Mouse (Mus musculus) heart, embryonic 15.5 days (tissue): ENCODE data around the gene Zbtb16. TPM values are rescaled to one million over a fixed set of nuclear protein-coding genes. Genes with fewer than 3 reads are reported as not detected.

Experiments used
- ATAC-seq: fragments of 200-750 bp; cut with Nextera tagmentation; replicated peaks from 2 replicates; pipeline ENCODE4 v1.8.0; 2017; ENCODE audit warnings: low read depth, moderate TSS enrichment; ENCODE audit not compliant: insufficient number of reproducible peaks, insufficient read depth, low FRiP score
- H3K27ac ChIP-seq: fragments of 300-500 bp; sonication (generic); 2 replicates; pipeline ENCODE4 v1.5.1; 2015; ENCODE audit warnings: mild to moderate bottlenecking, inconsistent platforms
- H3K27me3 ChIP-seq: fragments of 300-500 bp; sonication (generic); 2 replicates; pipeline ENCODE4 v1.6.1; 2015; ENCODE audit warnings: inconsistent platforms
- H3K36me3 ChIP-seq: fragments of 300-500 bp; sonication (generic); 2 replicates; pipeline ENCODE4 v1.6.1; 2015; ENCODE audit warnings: mild to moderate bottlenecking, inconsistent platforms
- H3K4me1 ChIP-seq: fragments of 300-500 bp; sonication (generic); replicated peaks from 2 replicates; pipeline ENCODE4 v1.6.1; 2015; ENCODE audit warnings: inconsistent platforms
- H3K4me2 ChIP-seq: fragments of 300-500 bp; sonication (generic); 2 replicates; pipeline ENCODE4 v1.6.1; 2015; ENCODE audit warnings: inconsistent platforms, mild to moderate bottlenecking, moderate library complexity
- H3K4me3 ChIP-seq: fragments of 300-500 bp; sonication (generic); 2 replicates; pipeline ENCODE4 v1.5.1; 2015; ENCODE audit warnings: mild to moderate bottlenecking, inconsistent platforms
- H3K9ac ChIP-seq: fragments of 300-500 bp; sonication (generic); 2 replicates; pipeline ENCODE4 v1.6.1; 2015; ENCODE audit warnings: mild to moderate bottlenecking, inconsistent platforms
- H3K9me3 ChIP-seq: fragments of 300-500 bp; sonication (generic); replicated peaks from 2 replicates; pipeline ENCODE4 v1.6.1; 2016; ENCODE audit warnings: inconsistent platforms
- WGBS: fragments of 180-500 bp; shearing (Covaris S2); methylation state at CpG from one replicate; pipeline ENCODE4 v1.1.7; 2015; ENCODE audit warnings: mixed read lengths; 5-methylcytosine and 5-hydroxymethylcytosine counted together
- polyA plus RNA-seq: library from polyadenylated mRNA; unstranded; fragments of >200 nt; fragmentation: Nextera tagmentation; extraction: Ambion mirVana; gene quantifications from 2 replicates; pipeline ENCODE4 v1.2.1, GENCODE M21; 2015

Zbtb16 gene
- polyA plus RNA-seq, 1 experiment from 2014 or later = 6.0 TPM

- Histone ChIP-seq H3K27ac (no peak overlapping the region), H3K9ac (no peak overlapping the region), H3K36me3 (no peaks in the 10 kb centered on the region), H3K4me3 (no peak overlapping the region), H3K9me3 (no peaks in the 10 kb centered on the region), H3K4me2 (no peak overlapping the region), H3K4me1 (no peaks in the 10 kb centered on the region), H3K27me3 (0 out of 2 replicates have a peak, but pooled peaks cover 3% of the 10 kb centered on the region)
- WGBS = 89% methylated on average over 5 of the region's 5 CpGs
- no peak for ATAC-seq
These were observed 34.7 kb downstream of the Zbtb16 start for GRCm38 (mm10) chr9:48801322-48801721.

GRCm38 (mm10) chr9:48800627-48801026 is 35.4 kb downstream of the Zbtb16 start:
- 76% methylated on average over 8 of the region's 8 CpGs for WGBS

GRCm38 (mm10) chr9:48798044-48798443 is 38.0 kb downstream of the Zbtb16 start:
- H3K4me1 ChIP-seq = peaks cover 10% of the 10 kb centered on the region; the same call in 1 of the 2 replicates
- 80% methylated on average over 6 of the region's 6 CpGs for WGBS
- no peak overlapping the region for H3K4me2 ChIP-seq
- H3K9me3 ChIP-seq = no peaks in the 10 kb centered on the region
- 0 out of 2 replicates have a peak, but pooled peaks cover 5% of the 10 kb centered on the region for H3K27me3 ChIP-seq
- no peaks in the 10 kb centered on the region for H3K36me3 ChIP-seq
- no peak overlapping the region for H3K27ac ChIP-seq
- no peak overlapping the region for H3K4me3 ChIP-seq
- ATAC-seq = no peak
- no peak overlapping the region for H3K9ac ChIP-seq

More at GRCm38 (mm10) chr9:48800627-48801026, 35.4 kb downstream of the Zbtb16 start:
- no peaks in the 10 kb centered on the region for H3K36me3 ChIP-seq
- H3K27ac ChIP-seq = no peak overlapping the region
- 0 out of 2 replicates have a peak, but pooled peaks cover 5% of the 10 kb centered on the region for H3K27me3 ChIP-seq
- no peaks in the 10 kb centered on the region for H3K9me3 ChIP-seq
- H3K4me2 ChIP-seq = no peak overlapping the region
- H3K4me3 ChIP-seq = no peak overlapping the region
- peaks cover 3% of the 10 kb centered on the region; the same call in 1 of the 2 replicates for H3K4me1 ChIP-seq
- H3K9ac ChIP-seq = no peak overlapping the region
- no peak for ATAC-seq

GRCm38 (mm10) chr9:48796267-48796822 is 39.7 kb downstream of the Zbtb16 start:
- no peak for ATAC-seq
- H3K27me3 ChIP-seq = 0 out of 2 replicates have a peak, but pooled peaks cover 5% of the 10 kb centered on the region
- H3K36me3 ChIP-seq = no peaks in the 10 kb centered on the region
- H3K27ac ChIP-seq = no peak overlapping the region
- no peak overlapping the region for H3K4me3 ChIP-seq
- H3K9ac ChIP-seq = no peak overlapping the region
- H3K4me2 ChIP-seq = no peak overlapping the region
- WGBS = 43% methylated on average over 11 of the region's 11 CpGs
- H3K9me3 ChIP-seq = no peaks in the 10 kb centered on the region
- H3K4me1 ChIP-seq = peaks cover 10% of the 10 kb centered on the region; the same call in 1 of the 2 replicates

GRCm38 (mm10) chr9:48795740-48796139 is 40.3 kb downstream of the Zbtb16 start:
- H3K9ac ChIP-seq = no peak overlapping the region
- no peaks in the 10 kb centered on the region for H3K36me3 ChIP-seq
- H3K27ac ChIP-seq = no peak overlapping the region
- no peaks in the 10 kb centered on the region for H3K9me3 ChIP-seq
- H3K4me1 ChIP-seq = peaks cover 10% of the 10 kb centered on the region; the same call in 1 of the 2 replicates
- H3K4me2 ChIP-seq = no peak overlapping the region
- no peak for ATAC-seq
- WGBS = 59% methylated on average over 10 of the region's 10 CpGs
- 0 out of 2 replicates have a peak, but pooled peaks cover 9% of the 10 kb centered on the region for H3K27me3 ChIP-seq
- H3K4me3 ChIP-seq = no peak overlapping the region

GRCm38 (mm10) chr9:48795095-48795494 is 40.9 kb downstream of the Zbtb16 start:
- peaks cover 10% of the 10 kb centered on the region; the same call in 1 of the 2 replicates for H3K4me1 ChIP-seq
- H3K9ac ChIP-seq = no peak overlapping the region
- H3K4me2 ChIP-seq = no peak overlapping the region
- ATAC-seq = peak; percentile 27; the same call in 1 of the 2 replicates
- H3K27me3 ChIP-seq = 0 out of 2 replicates have a peak, but pooled peaks cover 10% of the 10 kb centered on the region
- no peak overlapping the region for H3K4me3 ChIP-seq
- H3K27ac ChIP-seq = no peak overlapping the region
- no peaks in the 10 kb centered on the region for H3K36me3 ChIP-seq
- no peaks in the 10 kb centered on the region for H3K9me3 ChIP-seq
- 28% methylated on average over 8 of the region's 8 CpGs for WGBS

GRCm38 (mm10) chr9:48794463-48794862 is 41.6 kb downstream of the Zbtb16 start:
- ATAC-seq = no peak
- H3K36me3 ChIP-seq = no peaks in the 10 kb centered on the region
- H3K27ac ChIP-seq = no peak overlapping the region
- H3K9me3 ChIP-seq = no peaks in the 10 kb centered on the region
- WGBS = 70% methylated on average over 2 of the region's 2 CpGs
- H3K4me1 ChIP-seq = peaks cover 10% of the 10 kb centered on the region; the same call in 1 of the 2 replicates
- H3K9ac ChIP-seq = no peak overlapping the region
- H3K4me3 ChIP-seq = no peak overlapping the region
- no peak overlapping the region for H3K4me2 ChIP-seq
- H3K27me3 ChIP-seq = 0 out of 2 replicates have a peak, but pooled peaks cover 10% of the 10 kb centered on the region

- Histone ChIP-seq H3K27ac (no peak overlapping the region), H3K9ac (no peak overlapping the region), H3K27me3 (0 out of 2 replicates have a peak, but pooled peaks cover 10% of the 10 kb centered on the region), H3K9me3 (no peaks in the 10 kb centered on the region), H3K4me1 (peaks cover 10% of the 10 kb centered on the region; the same call in 1 of the 2 replicates), H3K36me3 (no peaks in the 10 kb centered on the region), H3K4me3 (no peak overlapping the region), H3K4me2 (no peak overlapping the region)
- WGBS = 70% methylated on average over 4 of the region's 4 CpGs
- no peak for ATAC-seq
These were observed 42.3 kb downstream of the Zbtb16 start for GRCm38 (mm10) chr9:48793638-48794188.

- Histone ChIP-seq H3K27me3 (0 out of 2 replicates have a peak, but pooled peaks cover 5% of the 10 kb centered on the region), H3K9me3 (no peaks in the 10 kb centered on the region), H3K36me3 (no peaks in the 10 kb centered on the region), H3K4me2 (no peak overlapping the region), H3K4me1 (peaks cover 12% of the 10 kb centered on the region), H3K4me3 (no peak overlapping the region), H3K9ac (no peak overlapping the region), H3K27ac (no peak overlapping the region)
- WGBS = 82% methylated on average over 10 of the region's 10 CpGs
- ATAC-seq = no peak
These were observed 45.4 kb downstream of the Zbtb16 start for GRCm38 (mm10) chr9:48790575-48790974.

- no peak for ATAC-seq
- Histone ChIP-seq H3K9me3 (no peaks in the 10 kb centered on the region), H3K4me1 (peaks cover 12% of the 10 kb centered on the region), H3K4me2 (no peak overlapping the region), H3K27me3 (0 out of 2 replicates have a peak, but pooled peaks cover 5% of the 10 kb centered on the region), H3K27ac (no peak overlapping the region), H3K4me3 (no peak overlapping the region), H3K9ac (no peak overlapping the region), H3K36me3 (no peaks in the 10 kb centered on the region)
- WGBS = 69% methylated on average over 9 of the region's 9 CpGs
These were observed 48.1 kb downstream of the Zbtb16 start for GRCm38 (mm10) chr9:48787906-48788410.

- no peak for ATAC-seq
- Histone ChIP-seq H3K9me3 (no peaks in the 10 kb centered on the region), H3K4me2 (no peak overlapping the region), H3K27ac (no peak overlapping the region), H3K36me3 (no peaks in the 10 kb centered on the region), H3K27me3 (0 out of 2 replicates have a peak, but pooled peaks cover 5% of the 10 kb centered on the region), H3K4me1 (peaks cover 18% of the 10 kb centered on the region), H3K9ac (no peak overlapping the region), H3K4me3 (no peak overlapping the region)
- 75% methylated on average over 1 of the region's 1 CpGs for WGBS
These were observed 48.7 kb downstream of the Zbtb16 start for GRCm38 (mm10) chr9:48787321-48787720.
